ENCODE assay signal across 9 mouse cellular contexts in genomic region chr10:4088744-4089414, GRCm38 (mm10).
DNase-seq lines count a peak whose midpoint lies in the region; ATAC-seq and TF ChIP-seq lines count a peak whose summit lies in the region.
"Had no signal": no experiment of that assay in that cellular context is flagged by ENCODE, and none has a peak within 500 bp of the region (broad histone marks: within the 10 kb centered on the region; RNA-seq: fewer than 3 reads in every experiment).

No protein-coding gene starts in this region.

- peak; percentile 24 for DNase-seq in adrenal gland, postnatal 25 days
- no peak for DNase-seq in adrenal gland, adult (ENCODE audit: inconsistent age in 2 of 2, low spot score in 1 of 2)
- DNase-seq in liver, postnatal 0 days, result no peak
- DNase-seq in gastrocnemius, adult 8-10 months (ENCODE audit: low spot score in 2 of 2), result no peak
- no peak for DNase-seq in layer of hippocampus, adult 8-10 months (ENCODE audit: low spot score in 2 of 2)

- no peaks in the 10 kb centered on the region for H3K27me3 ChIP-seq in liver, postnatal 0 days (ENCODE audit: insufficient read depth, low read length)
- no peaks in the 10 kb centered on the region for H3K27me3 ChIP-seq in liver, embryonic 12.5 days (replicated peaks)
- no peaks in the 10 kb centered on the region for H3K27me3 ChIP-seq in forebrain, embryonic 12.5 days
- H3K27me3 ChIP-seq: stomach, embryonic 15.5 days had no signal

- H3K4me3 ChIP-seq in liver, postnatal 0 days (ENCODE audit: low read depth, low read length), result no peak overlapping the region
- H3K4me3 ChIP-seq in liver, embryonic 12.5 days, result no peak overlapping the region
- H3K4me3 ChIP-seq in forebrain, embryonic 12.5 days (replicated peaks), result no peak overlapping the region
- H3K4me3 ChIP-seq: stomach, embryonic 15.5 days had no signal

- no peaks in the 10 kb centered on the region for H3K9me3 ChIP-seq in liver, postnatal 0 days (ENCODE audit: low read length)
- no peaks in the 10 kb centered on the region for H3K9me3 ChIP-seq in liver, embryonic 12.5 days (replicated peaks)
- no peaks in the 10 kb centered on the region for H3K9me3 ChIP-seq in forebrain, embryonic 12.5 days
- H3K9me3 ChIP-seq: stomach, embryonic 15.5 days had no signal

- 77% methylated on average over 7 of the region's 7 CpGs for WGBS in liver, postnatal 0 days (ENCODE audit: insufficient replicate concordance)
- WGBS in liver, embryonic 12.5 days (ENCODE audit: insufficient replicate concordance), result 78% methylated on average over 7 of the region's 7 CpGs
- 81% methylated on average over 7 of the region's 7 CpGs for WGBS in forebrain, embryonic 12.5 days

- no peak overlapping the region for H3K4me2 ChIP-seq in liver, postnatal 0 days (ENCODE audit: low read depth, low read length)
- no peak overlapping the region for H3K4me2 ChIP-seq in liver, embryonic 12.5 days
- no peak overlapping the region for H3K4me2 ChIP-seq in forebrain, embryonic 12.5 days
- H3K4me2 ChIP-seq: stomach, embryonic 15.5 days had no signal

- TF ChIP-seq CTCF in liver, postnatal 0 days (IDR thresholded peaks at IDR 0.05; ENCODE audit: low read depth), result peak; percentile 68

- no peaks in the 10 kb centered on the region for H3K4me1 ChIP-seq in liver, postnatal 0 days (ENCODE audit: insufficient read depth)
- no peaks in the 10 kb centered on the region for H3K4me1 ChIP-seq in liver, embryonic 12.5 days
- H3K4me1 ChIP-seq in forebrain, embryonic 12.5 days, result peaks cover 8% of the 10 kb centered on the region
- H3K4me1 ChIP-seq: stomach, embryonic 15.5 days had no signal

- H3K27ac ChIP-seq in liver, postnatal 0 days (ENCODE audit: low read depth), result no peak overlapping the region
- H3K27ac ChIP-seq in liver, embryonic 12.5 days, result no peak overlapping the region
- H3K27ac ChIP-seq in forebrain, embryonic 12.5 days, result no peak overlapping the region
- H3K27ac ChIP-seq: stomach, embryonic 15.5 days had no signal

- H3K9ac ChIP-seq in liver, postnatal 0 days (replicated peaks), result no peak overlapping the region
- no peak overlapping the region for H3K9ac ChIP-seq in liver, embryonic 12.5 days
- no peak overlapping the region for H3K9ac ChIP-seq in forebrain, embryonic 12.5 days
- H3K9ac ChIP-seq: stomach, embryonic 15.5 days had no signal

- ATAC-seq in liver, postnatal 0 days, result no peak
- no peak for ATAC-seq in liver, embryonic 12.5 days
- peak; percentile 58; the same call in 1 of the 2 replicates for ATAC-seq in forebrain, embryonic 12.5 days (ENCODE audit: low FRiP score)
- peak; percentile 63; the same call in 1 of the 2 replicates for ATAC-seq in megakaryocyte-erythroid progenitor cell, adult 5-6 weeks (replicated peaks; ENCODE audit: low FRiP score, low TSS enrichment, poor library complexity, severe bottlenecking)

- H3K36me3 ChIP-seq in liver, postnatal 0 days (replicated peaks; ENCODE audit: insufficient read depth, low read length), result peaks cover 23% of the 10 kb centered on the region
- peaks cover 88% of the 10 kb centered on the region for H3K36me3 ChIP-seq in liver, embryonic 12.5 days
- peaks cover 3% of the 10 kb centered on the region; the same call in 1 of the 2 replicates for H3K36me3 ChIP-seq in forebrain, embryonic 12.5 days (replicated peaks)

- no peak for TF ChIP-seq EP300 in liver, postnatal 0 days (IDR thresholded peaks at IDR 0.05; ENCODE audit: low read depth)

Comparison
In these comparisons a context has a peak if more than half of its experiments do, and no peak if none do; other contexts are left out.
1. ATAC-seq: peak in forebrain, embryonic 12.5 days (single experiment) and megakaryocyte-erythroid progenitor cell, adult 5-6 weeks (single experiment); none in liver, postnatal 0 days (single experiment) and liver, embryonic 12.5 days (single experiment).